Mouse (Mus musculus): ENCODE data around the gene Gng3. TPM values are rescaled to one million over a fixed set of nuclear protein-coding genes. Genes with fewer than 3 reads are reported as not detected.

Gene Gng3
- polyA plus RNA-seq (2015; fragmentation: Nextera tagmentation; extraction: Ambion mirVana) = 10.4 and 10.6 TPM in 2 replicates

- ATAC-seq (ENCODE audit: insufficient number of reproducible peaks, insufficient read depth, low FRiP score, low TSS enrichment, low read depth) = peak; percentile 27
- Histone ChIP-seq H3K4me2 (peak within 1 kb of the TSS; percentile 79), H3K9me3 (no peaks in the 10 kb centered on the region), H3K36me3 (peaks cover 32% of the 10 kb centered on the region), H3K9ac (peak within 1 kb of the TSS; percentile 83), H3K27ac (peak within 1 kb of the TSS; percentile 99), H3K4me1 (peaks cover 31% of the 10 kb centered on the region), H3K4me3 (peak within 1 kb of the TSS; percentile 56), H3K27me3 (no peaks in the 10 kb centered on the region)
- WGBS = 47% methylated on average over 11 of the region's 11 CpGs
These were observed at the start of gene Gng3 for GRCm38 (mm10) chr19:8839103-8839907. TSS of gene Gng3 (minus strand) at chr19:8839194.

GRCm38 (mm10) chr19:8887585-8888463 lies 48.8 kb upstream of the Gng3 start:
- ATAC-seq (ENCODE audit: insufficient number of reproducible peaks, insufficient read depth, low FRiP score, low TSS enrichment, low read depth) = no peak
- Histone ChIP-seq H3K36me3 (peaks cover 16% of the 10 kb centered on the region), H3K27ac (peak overlapping the region; percentile 91), H3K4me2 (peak overlapping the region; percentile 67), H3K27me3 (no peaks in the 10 kb centered on the region), H3K4me3 (peak overlapping the region; percentile 71), H3K9ac (peak overlapping the region; percentile 93), H3K9me3 (no peaks in the 10 kb centered on the region), H3K4me1 (peaks cover 17% of the 10 kb centered on the region)
- 14% methylated on average over 19 of the region's 19 CpGs for WGBS

GRCm38 (mm10) chr19:8886916-8887584 lies 48.1 kb upstream of the Gng3 start:
- Histone ChIP-seq H3K27me3 (no peaks in the 10 kb centered on the region), H3K9me3 (no peaks in the 10 kb centered on the region), H3K9ac (peak overlapping the region; percentile 93; the same call in 1 of the 2 replicates), H3K4me3 (peak overlapping the region; percentile 71), H3K4me1 (peaks cover 17% of the 10 kb centered on the region), H3K27ac (peak overlapping the region; percentile 91), H3K36me3 (peaks cover 16% of the 10 kb centered on the region), H3K4me2 (peak overlapping the region; percentile 67)
- 45% methylated on average over 1 of the region's 1 CpGs for WGBS
- no peak for ATAC-seq (ENCODE audit: insufficient number of reproducible peaks, insufficient read depth, low FRiP score, low TSS enrichment, low read depth)

- Histone ChIP-seq H3K27me3 (no peaks in the 10 kb centered on the region), H3K27ac (no peak within 1 kb of the TSS), H3K4me2 (no peak within 1 kb of the TSS), H3K4me1 (peaks cover 19% of the 10 kb centered on the region), H3K36me3 (peaks cover 10% of the 10 kb centered on the region), H3K4me3 (no peak within 1 kb of the TSS), H3K9me3 (no peaks in the 10 kb centered on the region), H3K9ac (no peak within 1 kb of the TSS)
- ATAC-seq (ENCODE audit: insufficient number of reproducible peaks, insufficient read depth, low FRiP score, low TSS enrichment, low read depth) = no peak
- WGBS = 79% methylated on average over 3 of the region's 3 CpGs
These were observed 44.6 kb upstream of the Gng3 start, which contains the start of the genes Lbhd1 and Gm49403 for GRCm38 (mm10) chr19:8883616-8884015. TSS of gene Lbhd1 (plus strand) at chr19:8883732. TSS of gene Gm49403 (plus strand) at chr19:8883930.

GRCm38 (mm10) chr19:8881034-8881392 lies 42.0 kb upstream of the Gng3 start:
- 20% methylated on average over 3 of the region's 3 CpGs for WGBS
- no peak for ATAC-seq (ENCODE audit: insufficient number of reproducible peaks, insufficient read depth, low FRiP score, low TSS enrichment, low read depth)

GRCm38 (mm10) chr19:8880311-8881033 lies 41.5 kb upstream of the Gng3 start, which contains the start of gene Uqcc3:
TSS of gene Uqcc3 (minus strand) at chr19:8880923.
- Histone ChIP-seq H3K9me3 (no peaks in the 10 kb centered on the region), H3K27me3 (no peaks in the 10 kb centered on the region), H3K9ac (peak within 1 kb of the TSS; percentile 93), H3K27ac (peak within 1 kb of the TSS; percentile 83), H3K36me3 (peaks cover 30% of the 10 kb centered on the region), H3K4me1 (peaks cover 9% of the 10 kb centered on the region), H3K4me3 (peak within 1 kb of the TSS; percentile 86), H3K4me2 (peak within 1 kb of the TSS; percentile 87)
- peak; percentile 91 for ATAC-seq (ENCODE audit: insufficient number of reproducible peaks, insufficient read depth, low FRiP score, low TSS enrichment, low read depth)
- under 1% methylated on average over 42 of the region's 42 CpGs for WGBS

More at GRCm38 (mm10) chr19:8881034-8881392, 42.0 kb upstream of the Gng3 start:
- Histone ChIP-seq H3K27ac (no peak overlapping the region), H3K36me3 (peaks cover 25% of the 10 kb centered on the region), H3K9ac (peak overlapping the region; percentile 93), H3K4me3 (peak overlapping the region; percentile 86), H3K4me2 (peak overlapping the region; percentile 87), H3K4me1 (peaks cover 9% of the 10 kb centered on the region), H3K27me3 (no peaks in the 10 kb centered on the region), H3K9me3 (no peaks in the 10 kb centered on the region)

GRCm38 (mm10) chr19:8875031-8875430 lies 36.0 kb upstream of the Gng3 start:
- WGBS = 92% methylated on average over 7 of the region's 7 CpGs
- Histone ChIP-seq H3K4me1 (peaks cover 19% of the 10 kb centered on the region), H3K27ac (no peak overlapping the region), H3K9ac (no peak overlapping the region), H3K4me2 (no peak overlapping the region), H3K36me3 (peaks cover 55% of the 10 kb centered on the region), H3K27me3 (no peaks in the 10 kb centered on the region), H3K4me3 (no peak overlapping the region), H3K9me3 (no peaks in the 10 kb centered on the region)
- ATAC-seq (ENCODE audit: insufficient number of reproducible peaks, insufficient read depth, low FRiP score, low TSS enrichment, low read depth) = no peak

GRCm38 (mm10) chr19:8872266-8872840 lies 33.4 kb upstream of the Gng3 start:
- no peaks in the 10 kb centered on the region for H3K27me3 ChIP-seq
- H3K9me3 ChIP-seq = no peaks in the 10 kb centered on the region
- peak overlapping the region; percentile 85 for H3K4me2 ChIP-seq
- H3K27ac ChIP-seq = peak overlapping the region; percentile 73; the same call in 1 of the 2 replicates
- 72% methylated on average over 10 of the region's 10 CpGs for WGBS
- H3K4me3 ChIP-seq = peak overlapping the region; percentile 83
- H3K36me3 ChIP-seq = peaks cover 41% of the 10 kb centered on the region
- H3K9ac ChIP-seq = peak overlapping the region; percentile 92
- ATAC-seq (ENCODE audit: insufficient number of reproducible peaks, insufficient read depth, low FRiP score, low TSS enrichment, low read depth) = no peak
- H3K4me1 ChIP-seq = peaks cover 12% of the 10 kb centered on the region

GRCm38 (mm10) chr19:8871267-8872186 lies 32.5 kb upstream of the Gng3 start, which contains the start of gene Ubxn1:
TSS of gene Ubxn1 (plus strand) at chr19:8871496.
- H3K27ac ChIP-seq = peak within 1 kb of the TSS; percentile 73
- H3K9me3 ChIP-seq = no peaks in the 10 kb centered on the region
- peak within 1 kb of the TSS; percentile 83 for H3K4me3 ChIP-seq
- WGBS = 2% methylated on average over 59 of the region's 59 CpGs
- H3K27me3 ChIP-seq = no peaks in the 10 kb centered on the region
- H3K4me1 ChIP-seq = peaks cover 12% of the 10 kb centered on the region
- peak within 1 kb of the TSS; percentile 92 for H3K9ac ChIP-seq
- H3K36me3 ChIP-seq = peaks cover 35% of the 10 kb centered on the region
- ATAC-seq (ENCODE audit: insufficient number of reproducible peaks, insufficient read depth, low FRiP score, low TSS enrichment, low read depth) = peak; percentile 95
- H3K4me2 ChIP-seq = peak within 1 kb of the TSS; percentile 85
